Mouse (Mus musculus) G1E (cell line): ENCODE results near the gene Ccdc62.

ENCODE experiments used
- CTCF ChIP-seq: IDR thresholded peaks from 2 replicates; pipeline ENCODE4 v1.5.1; 2012; ENCODE audit warnings: low read depth, low read length, inconsistent platforms, mixed read lengths
- GATA2 ChIP-seq: IDR thresholded peaks from 2 replicates; pipeline ENCODE4 v1.6.1; 2012; ENCODE audit warnings: low read depth, low read length, inconsistent platforms, borderline replicate concordance

GRCm38 (mm10) chr5:123957213-123957612 lies 26.7 kb downstream of the Ccdc62 start:
- no peak for TF ChIP-seq CTCF
- TF ChIP-seq GATA2 = no peak
